Mouse (Mus musculus) forebrain, embryonic 14.5 days (tissue): Measurements from ENCODE around the gene Atg4d. TPM values are rescaled to one million over a fixed set of nuclear protein-coding genes. Genes with fewer than 3 reads are reported as not detected.
"Not testable (repeated sequence)": the region's sequence is repeated elsewhere in the genome, so short reads cannot be mapped to it uniquely, and the experiment has no call there.

Source experiments
- ATAC-seq: fragments of 200-750 bp; cut with Nextera tagmentation; 2 replicates; pipeline ENCODE4 v1.8.0; 2017; ENCODE audit warnings: mild to moderate bottlenecking, moderate library complexity
- DNase-seq: peaks from one replicate; pipeline ENCODE4 v3.0.0-alpha.2; 2015; ENCODE audit warnings: low spot score
- H3K27ac ChIP-seq: fragments of 300-500 bp; sonication (generic); 2 replicates; pipeline ENCODE4 v1.5.1; 2014; ENCODE audit warnings: low read depth, mild to moderate bottlenecking, control low read depth, low read length, moderate library complexity
- H3K27me3 ChIP-seq: fragments of 300-500 bp; sonication (generic); replicated peaks from 2 replicates; pipeline ENCODE4 v1.6.1; 2014; ENCODE audit warnings: low read length, control low read depth, mixed read lengths; ENCODE audit not compliant: control insufficient read depth, insufficient read depth
- H3K36me3 ChIP-seq: fragments of 300-500 bp; sonication (generic); 2 replicates; pipeline ENCODE4 v1.6.1; 2014; ENCODE audit warnings: low read length, control low read depth; ENCODE audit not compliant: control insufficient read depth, insufficient read depth
- H3K4me1 ChIP-seq: fragments of 300-500 bp; sonication (generic); 2 replicates; pipeline ENCODE4 v1.6.1; 2014; ENCODE audit warnings: antibody characterized with exemption, low read length, control low read depth; ENCODE audit not compliant: control insufficient read depth, insufficient read depth
- H3K4me2 ChIP-seq: fragments of 300-500 bp; sonication (generic); 2 replicates; pipeline ENCODE4 v1.6.1; 2014; ENCODE audit warnings: mild to moderate bottlenecking, control low read depth, low read length
- H3K4me3 ChIP-seq: fragments of 300-500 bp; sonication (generic); 2 replicates; pipeline ENCODE4 v1.5.1; 2014; ENCODE audit warnings: low read depth, low read length, control low read depth
- H3K9ac ChIP-seq: fragments of 300-500 bp; sonication (generic); 2 replicates; pipeline ENCODE4 v1.6.1; 2014; ENCODE audit warnings: mild to moderate bottlenecking, low read length, control low read depth, moderate library complexity
- H3K9me3 ChIP-seq: fragments of 300-500 bp; sonication (generic); replicated peaks from 2 replicates; pipeline ENCODE4 v1.6.1; 2016; ENCODE audit warnings: low read length, control low read depth, mixed read lengths; ENCODE audit not compliant: control insufficient read depth
- WGBS: fragments of 180-500 bp; shearing (Covaris S2); extraction: QIAGEN DNeasy Blood & Tissue Kit; methylation state at CpG from one replicate; pipeline ENCODE4 v1.1.7; 2014; 5-methylcytosine and 5-hydroxymethylcytosine counted together
- polyA plus RNA-seq: library from polyadenylated mRNA; unstranded; fragments of >200 nt; fragmentation: Nextera tagmentation; extraction: Ambion mirVana; gene quantifications from 2 replicates; pipeline ENCODE4 v1.2.1, GENCODE M21; 2014

The Atg4d gene
- polyA plus RNA-seq, 1 experiment from 2014 or later, result 45.7 TPM

GRCm38 (mm10) chr9:21320280-21320618, 55.2 kb downstream of the Atg4d start:
- H3K4me3 ChIP-seq, result peak overlapping the region; percentile 83
- no peak for DNase-seq
- H3K9me3 ChIP-seq, result no peaks in the 10 kb centered on the region
- peak overlapping the region; percentile 89 for H3K9ac ChIP-seq
- no peaks in the 10 kb centered on the region for H3K36me3 ChIP-seq
- H3K4me1 ChIP-seq, result peaks cover 12% of the 10 kb centered on the region
- WGBS, result 19% methylated on average over 4 of the region's 4 CpGs
- H3K27ac ChIP-seq, result no peak overlapping the region
- H3K27me3 ChIP-seq, result no peaks in the 10 kb centered on the region
- ATAC-seq, result peak; percentile 60; the same call in 1 of the 2 replicates
- peak overlapping the region; percentile 70 for H3K4me2 ChIP-seq

GRCm38 (mm10) chr9:21320619-21321512, 55.8 kb downstream of the Atg4d start, which contains the start of gene Slc44a2:
Gene Slc44a2, plus strand, starts transcription at chr9:21320698.
- peak; percentile 96 for ATAC-seq
- peak; percentile 87 for DNase-seq
- Histone ChIP-seq H3K9me3 (no peaks in the 10 kb centered on the region), H3K36me3 (no peaks in the 10 kb centered on the region), H3K27ac (peak within 1 kb of the TSS; percentile 18; the same call in 1 of the 2 replicates), H3K9ac (peak within 1 kb of the TSS; percentile 89), H3K4me2 (peak within 1 kb of the TSS; percentile 70), H3K4me1 (peaks cover 12% of the 10 kb centered on the region), H3K4me3 (peak within 1 kb of the TSS; percentile 83), H3K27me3 (no peaks in the 10 kb centered on the region)
- under 1% methylated on average over 52 of the region's 52 CpGs for WGBS

GRCm38 (mm10) chr9:21321513-21321835, 56.4 kb downstream of the Atg4d start:
- 16% methylated on average over 6 of the region's 6 CpGs for WGBS
- Histone ChIP-seq H3K4me3 (peak overlapping the region; percentile 83), H3K27ac (no peak overlapping the region), H3K9ac (peak overlapping the region; percentile 89), H3K4me2 (peak overlapping the region; percentile 70), H3K36me3 (no peaks in the 10 kb centered on the region), H3K9me3 (no peaks in the 10 kb centered on the region), H3K27me3 (no peaks in the 10 kb centered on the region), H3K4me1 (peaks cover 12% of the 10 kb centered on the region)
- peak; percentile 7 for DNase-seq
- ATAC-seq, result no peak

- Histone ChIP-seq H3K4me3 (no peak overlapping the region), H3K4me2 (peak overlapping the region; percentile 70), H3K9me3 (no peaks in the 10 kb centered on the region), H3K36me3 (no peaks in the 10 kb centered on the region), H3K4me1 (peaks cover 12% of the 10 kb centered on the region), H3K9ac (no peak overlapping the region), H3K27ac (no peak overlapping the region), H3K27me3 (no peaks in the 10 kb centered on the region)
- no peak for DNase-seq
- no peak for ATAC-seq
- WGBS, result 77% methylated on average over 19 of the region's 19 CpGs
These were observed 57.3 kb downstream of the Atg4d start for GRCm38 (mm10) chr9:21322211-21322916.

GRCm38 (mm10) chr9:21322917-21323297, 57.8 kb downstream of the Atg4d start:
- not testable (repeated sequence) for H3K36me3 ChIP-seq, H3K9ac ChIP-seq, H3K4me2 ChIP-seq, H3K9me3 ChIP-seq, DNase-seq, H3K27ac ChIP-seq, H3K27me3 ChIP-seq, ATAC-seq, H3K4me3 ChIP-seq
- WGBS, result 88% methylated on average over 8 of the region's 8 CpGs
- peaks cover 12% of the 10 kb centered on the region for H3K4me1 ChIP-seq

GRCm38 (mm10) chr9:21324269-21324668, 59.2 kb downstream of the Atg4d start:
- ATAC-seq (no peak), DNase-seq (no peak)
- no peaks in the 10 kb centered on the region for H3K27me3 ChIP-seq
- no peak overlapping the region for H3K27ac ChIP-seq
- no peak overlapping the region for H3K9ac ChIP-seq
- H3K36me3 ChIP-seq, result no peaks in the 10 kb centered on the region
- WGBS, result 95% methylated on average over 11 of the region's 11 CpGs
- H3K4me2 ChIP-seq, result no peak overlapping the region
- peaks cover 12% of the 10 kb centered on the region for H3K4me1 ChIP-seq
- no peak overlapping the region for H3K4me3 ChIP-seq
- no peaks in the 10 kb centered on the region for H3K9me3 ChIP-seq

Other genes with a start within 250 kb of the Atg4d start
- gene Icam1, start 249.3 kb upstream of the Atg4d start, polyA plus RNA-seq, result 2.6 and 3.5 TPM in 2 replicates
- gene Icam4, start 235.9 kb upstream of the Atg4d start, polyA plus RNA-seq, result not detected in 2 replicates
- 0.63 and 1.0 TPM in 2 replicates for gene Icam5, start 233.2 kb upstream of the Atg4d start, polyA plus RNA-seq
- gene Zglp1, start 198.2 kb upstream of the Atg4d start, polyA plus RNA-seq, result 1.3 and 1.8 TPM in 2 replicates
- 0.41 and 1.8 TPM in 2 replicates for gene Gm49373, start 192.2 kb upstream of the Atg4d start, polyA plus RNA-seq
- 60.2 and 69.8 TPM in 2 replicates for gene Fdx1l, start 191.7 kb upstream of the Atg4d start, polyA plus RNA-seq
- gene Gm38431, start 173.3 kb upstream of the Atg4d start, polyA plus RNA-seq, result 1.2 and 1.5 TPM in 2 replicates
- 43.6 and 47.1 TPM in 2 replicates for gene Raver1, start 173.3 kb upstream of the Atg4d start, polyA plus RNA-seq
- 5.0 and 6.2 TPM in 2 replicates for gene Tyk2, start 134.1 kb upstream of the Atg4d start, polyA plus RNA-seq
- 222 and 247 TPM in 2 replicates for gene Cdc37, start 115.3 kb upstream of the Atg4d start, polyA plus RNA-seq
- gene Pde4a, start 99.6 kb upstream of the Atg4d start, polyA plus RNA-seq, result 17.3 and 22.4 TPM in 2 replicates
- gene Keap1, start 25.9 kb upstream of the Atg4d start, polyA plus RNA-seq, result 34.7 and 39.1 TPM in 2 replicates
- 0.94 and 1.4 TPM in 2 replicates for gene S1pr5, start 16.9 kb upstream of the Atg4d start, polyA plus RNA-seq
- gene Kri1, start 22.7 kb downstream of the Atg4d start, polyA plus RNA-seq, result 9.8 and 14.6 TPM in 2 replicates
- gene Cdkn2d, start 26.1 kb downstream of the Atg4d start, polyA plus RNA-seq, result 101 and 107 TPM in 2 replicates
- gene Ap1m2, start 47.0 kb downstream of the Atg4d start, polyA plus RNA-seq, result 0.91 and 1.4 TPM in 2 replicates
- 52.0 and 61.0 TPM in 2 replicates for gene Slc44a2, start 55.4 kb downstream of the Atg4d start, polyA plus RNA-seq
- gene Ilf3, start 102.6 kb downstream of the Atg4d start, polyA plus RNA-seq, result 248 and 249 TPM in 2 replicates
- 51.4 and 53.7 TPM in 2 replicates for gene Qtrt1, start 146.5 kb downstream of the Atg4d start, polyA plus RNA-seq
- 54.2 and 65.3 TPM in 2 replicates for gene Dnm2, start 159.6 kb downstream of the Atg4d start, polyA plus RNA-seq
- gene Tmed1, start 245.0 kb downstream of the Atg4d start, polyA plus RNA-seq, result 56.9 and 58.3 TPM in 2 replicates